Mouse (Mus musculus): ENCODE data around the gene Tmem130. TPM values are rescaled to one million over a fixed set of nuclear protein-coding genes. Genes with fewer than 3 reads are reported as not detected.

The Tmem130 gene
- polyA plus RNA-seq, 1 experiment from 2014 or later, result 0.95 TPM

DNA sequence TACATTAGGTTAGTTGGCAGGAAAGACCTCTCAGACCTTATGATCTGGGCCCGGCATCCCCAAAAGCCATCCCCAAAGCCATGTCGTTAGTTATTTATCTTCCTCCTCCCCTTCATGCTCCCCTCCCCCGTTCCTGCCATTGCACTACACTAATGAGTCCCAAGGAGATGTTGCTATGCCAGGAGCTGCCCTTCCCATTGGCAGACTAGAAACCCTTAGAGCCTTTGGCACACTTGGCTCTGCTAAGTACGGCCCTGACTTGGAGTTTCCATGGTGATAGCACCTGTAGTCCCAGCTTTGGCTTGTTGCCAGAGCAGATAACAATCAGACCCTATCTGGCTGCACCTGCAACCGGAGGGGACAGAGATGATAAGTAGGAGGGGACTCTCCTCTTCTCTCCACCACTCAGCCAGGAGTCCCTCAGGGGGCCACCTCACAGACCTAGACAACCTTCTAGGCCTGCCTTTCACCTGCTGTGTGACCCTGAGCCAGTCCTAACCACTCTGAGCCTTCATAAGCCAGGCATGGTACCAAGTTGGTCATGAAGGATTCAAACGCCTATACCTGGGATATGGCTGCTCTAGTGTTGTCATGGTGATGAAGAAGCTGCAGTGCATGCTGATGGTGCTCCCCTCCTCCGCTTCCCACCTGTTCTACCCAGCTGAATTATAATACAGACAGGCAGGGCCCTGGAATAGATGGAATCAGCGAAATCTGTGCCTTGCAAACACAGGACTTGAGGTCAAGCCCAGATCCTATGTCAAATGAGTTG lies 66.1 kb downstream of the Tmem130 start:
- H3K9me3 ChIP-seq (replicated peaks), result no peaks in the 10 kb centered on the region
- no peaks in the 10 kb centered on the region for H3K36me3 ChIP-seq
- no peak overlapping the region for H3K9ac ChIP-seq
- H3K4me2 ChIP-seq, result no peak overlapping the region
- H3K27me3 ChIP-seq, result no peaks in the 10 kb centered on the region
- WGBS (ENCODE audit: insufficient replicate concordance), result 54% methylated on average over 8 of the region's 8 CpGs
- H3K4me3 ChIP-seq (replicated peaks), result no peak overlapping the region
- H3K4me1 ChIP-seq (replicated peaks), result no peaks in the 10 kb centered on the region
- DNase-seq (no peak), ATAC-seq (ENCODE audit: low read depth) (no peak)
- no peak overlapping the region for H3K27ac ChIP-seq

GRCm38 (mm10) chr5:144694161-144694560 lies 67.5 kb downstream of the Tmem130 start:
- H3K9ac ChIP-seq, result no peak overlapping the region
- ATAC-seq (ENCODE audit: low read depth), result no peak

GRCm38 (mm10) chr5:144691421-144691820 lies 70.2 kb downstream of the Tmem130 start:
- Histone ChIP-seq H3K9me3 (replicated peaks) (no peaks in the 10 kb centered on the region), H3K4me3 (replicated peaks) (no peak overlapping the region), H3K9ac (no peak overlapping the region), H3K36me3 (no peaks in the 10 kb centered on the region), H3K27me3 (no peaks in the 10 kb centered on the region), H3K4me1 (replicated peaks) (no peaks in the 10 kb centered on the region), H3K4me2 (no peak overlapping the region), H3K27ac (no peak overlapping the region)
- ATAC-seq (ENCODE audit: low read depth), result no peak
- no peak for DNase-seq
- 63% methylated on average over 4 of the region's 4 CpGs for WGBS (ENCODE audit: insufficient replicate concordance)

More at GRCm38 (mm10) chr5:144694161-144694560, 67.5 kb downstream of the Tmem130 start:
- H3K4me2 ChIP-seq, result no peak overlapping the region
- no peak overlapping the region for H3K27ac ChIP-seq
- H3K4me3 ChIP-seq (replicated peaks), result no peak overlapping the region
- no peaks in the 10 kb centered on the region for H3K27me3 ChIP-seq
- H3K4me1 ChIP-seq (replicated peaks), result no peaks in the 10 kb centered on the region
- H3K36me3 ChIP-seq, result no peaks in the 10 kb centered on the region
- DNase-seq, result no peak
- 48% methylated on average over 4 of the region's 4 CpGs for WGBS (ENCODE audit: insufficient replicate concordance)
- H3K9me3 ChIP-seq (replicated peaks), result no peaks in the 10 kb centered on the region

GRCm38 (mm10) chr5:144688371-144688770 lies 73.2 kb downstream of the Tmem130 start:
- Histone ChIP-seq H3K4me3 (replicated peaks) (no peak overlapping the region), H3K36me3 (no peaks in the 10 kb centered on the region), H3K27me3 (no peaks in the 10 kb centered on the region), H3K9me3 (replicated peaks) (no peaks in the 10 kb centered on the region), H3K9ac (no peak overlapping the region), H3K4me1 (replicated peaks) (no peaks in the 10 kb centered on the region), H3K4me2 (no peak overlapping the region), H3K27ac (no peak overlapping the region)
- ATAC-seq (ENCODE audit: low read depth) (no peak), DNase-seq (no peak)
- 55% methylated on average over 4 of the region's 4 CpGs for WGBS (ENCODE audit: insufficient replicate concordance)

Other genes starting within 250 kb of the Tmem130 start
- 0.03 TPM in 1 of 2 replicates, not detected in the other for gene Nptx2, start 215.9 kb downstream of the Tmem130 start, polyA plus RNA-seq (2015; fragmentation: Nextera tagmentation; extraction: Ambion mirVana)
- 14.3 and 17.2 TPM in 2 replicates for gene Trrap, start 5.9 kb upstream of the Tmem130 start, polyA plus RNA-seq (2015; fragmentation: Nextera tagmentation; extraction: Ambion mirVana)
- gene Smurf1, start 204.0 kb upstream of the Tmem130 start, polyA plus RNA-seq (2015; fragmentation: Nextera tagmentation; extraction: Ambion mirVana), result 2.0 and 2.1 TPM in 2 replicates

Measured in liver, embryonic 13.5 days (tissue).